Mouse (Mus musculus) limb, embryonic 13.5 days (tissue): Measurements from ENCODE around the gene Usp36. TPM values are rescaled to one million over a fixed set of nuclear protein-coding genes. Genes with fewer than 3 reads are reported as not detected.

ENCODE experiments used
- ATAC-seq: fragments of 200-750 bp; cut with Nextera tagmentation; 2 replicates; pipeline ENCODE4 v1.8.0; 2017; ENCODE audit warnings: low read depth, moderate number of reproducible peaks, moderate TSS enrichment; ENCODE audit not compliant: low FRiP score
- H3K27ac ChIP-seq: fragments of 300-500 bp; sonication (generic); 2 replicates; pipeline ENCODE4 v1.5.1; 2015; ENCODE audit warnings: inconsistent platforms, mild to moderate bottlenecking, moderate library complexity
- H3K27me3 ChIP-seq: fragments of 300-500 bp; sonication (generic); 2 replicates; pipeline ENCODE4 v1.6.1; 2015; ENCODE audit warnings: mild to moderate bottlenecking, inconsistent platforms
- H3K36me3 ChIP-seq: fragments of 300-500 bp; sonication (generic); 2 replicates; pipeline ENCODE4 v1.6.1; 2015; ENCODE audit warnings: inconsistent platforms, mild to moderate bottlenecking, moderate library complexity
- H3K4me1 ChIP-seq: fragments of 300-500 bp; sonication (generic); 2 replicates; pipeline ENCODE4 v1.6.1; 2015; ENCODE audit warnings: inconsistent platforms
- H3K4me2 ChIP-seq: fragments of 300-500 bp; sonication (generic); replicated peaks from 2 replicates; pipeline ENCODE4 v1.6.1; 2015; ENCODE audit warnings: inconsistent platforms, mild to moderate bottlenecking, moderate library complexity
- H3K4me3 ChIP-seq: fragments of 300-500 bp; sonication (generic); 2 replicates; pipeline ENCODE4 v1.5.1; 2015; ENCODE audit warnings: moderate library complexity, mild to moderate bottlenecking, inconsistent platforms
- H3K9ac ChIP-seq: fragments of 300-500 bp; sonication (generic); 2 replicates; pipeline ENCODE4 v1.6.1; 2015; ENCODE audit warnings: mild to moderate bottlenecking, inconsistent platforms
- H3K9me3 ChIP-seq: fragments of 300-500 bp; sonication (generic); 2 replicates; pipeline ENCODE4 v1.6.1; 2016; ENCODE audit warnings: inconsistent platforms
- WGBS: fragments of 180-500 bp; shearing (Covaris S2); methylation state at CpG from one replicate; pipeline ENCODE4 v1.1.7; 2015; 5-methylcytosine and 5-hydroxymethylcytosine counted together
- polyA plus RNA-seq: library from polyadenylated mRNA; unstranded; fragments of >200 nt; fragmentation: Nextera tagmentation; extraction: Ambion mirVana; gene quantifications from 2 replicates; pipeline ENCODE4 v1.2.1, GENCODE M21; 2015

The Usp36 gene
- polyA plus RNA-seq, 1 experiment from 2014 or later, result 25.0 TPM

DNA sequence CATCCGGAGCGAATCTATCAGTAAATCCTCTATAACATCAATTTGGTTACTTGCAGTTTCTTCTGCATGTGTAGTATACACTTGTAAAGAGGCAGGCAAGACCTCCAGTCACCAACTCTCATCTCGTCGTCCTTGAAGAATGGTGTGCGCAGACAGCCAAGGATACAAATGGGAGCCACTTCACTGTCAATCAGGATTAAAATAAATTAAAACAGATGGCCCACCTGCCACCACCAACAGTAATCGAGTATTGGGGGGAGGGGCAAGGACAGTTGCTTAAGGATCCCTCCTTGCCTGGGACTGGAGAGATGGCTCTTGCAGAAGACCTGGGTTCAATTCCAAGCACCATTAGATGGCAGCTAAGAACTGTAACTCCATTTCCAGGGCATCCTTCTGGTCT is 2.6 kb upstream of the Usp36 start:
- 63% methylated on average over 6 of the region's 6 CpGs for WGBS
- Histone ChIP-seq H3K4me1 (peaks cover 19% of the 10 kb centered on the region), H3K4me2 (no peak overlapping the region), H3K27me3 (no peaks in the 10 kb centered on the region), H3K27ac (no peak overlapping the region), H3K4me3 (no peak overlapping the region), H3K9ac (no peak overlapping the region), H3K9me3 (no peaks in the 10 kb centered on the region), H3K36me3 (peaks cover 5% of the 10 kb centered on the region; the same call in 1 of the 2 replicates)
- ATAC-seq, result no peak

DNA sequence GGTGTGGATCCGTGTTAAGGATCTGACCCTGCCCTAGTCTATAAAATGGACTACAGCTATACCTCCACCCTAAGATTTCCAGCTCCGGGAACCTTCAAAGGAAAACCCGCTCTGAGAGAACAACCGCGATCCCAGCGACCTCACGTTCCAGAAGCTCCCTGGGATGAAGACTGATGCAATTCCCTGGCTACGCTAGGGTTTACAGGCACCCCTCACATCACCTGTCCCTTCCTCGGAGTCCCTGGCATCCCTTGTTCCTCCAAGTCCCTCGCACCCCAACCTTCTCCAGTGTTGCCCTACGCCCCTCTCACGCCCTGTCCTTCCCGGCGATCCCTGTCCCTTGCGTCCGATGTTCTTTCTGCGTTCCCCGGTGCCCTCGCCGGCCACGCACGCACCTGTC is 482 bp downstream of the Usp36 start:
- Histone ChIP-seq H3K27ac (peak overlapping the region; percentile 67; the same call in 1 of the 2 replicates), H3K36me3 (peaks cover 32% of the 10 kb centered on the region), H3K4me1 (peaks cover 19% of the 10 kb centered on the region), H3K9ac (peak overlapping the region; percentile 88), H3K27me3 (no peaks in the 10 kb centered on the region), H3K9me3 (no peaks in the 10 kb centered on the region), H3K4me3 (peak overlapping the region; percentile 93), H3K4me2 (peak overlapping the region; percentile 84)
- under 1% methylated on average over 22 of the region's 22 CpGs for WGBS
- ATAC-seq, result peak; percentile 5; the same call in 1 of the 2 replicates

DNA sequence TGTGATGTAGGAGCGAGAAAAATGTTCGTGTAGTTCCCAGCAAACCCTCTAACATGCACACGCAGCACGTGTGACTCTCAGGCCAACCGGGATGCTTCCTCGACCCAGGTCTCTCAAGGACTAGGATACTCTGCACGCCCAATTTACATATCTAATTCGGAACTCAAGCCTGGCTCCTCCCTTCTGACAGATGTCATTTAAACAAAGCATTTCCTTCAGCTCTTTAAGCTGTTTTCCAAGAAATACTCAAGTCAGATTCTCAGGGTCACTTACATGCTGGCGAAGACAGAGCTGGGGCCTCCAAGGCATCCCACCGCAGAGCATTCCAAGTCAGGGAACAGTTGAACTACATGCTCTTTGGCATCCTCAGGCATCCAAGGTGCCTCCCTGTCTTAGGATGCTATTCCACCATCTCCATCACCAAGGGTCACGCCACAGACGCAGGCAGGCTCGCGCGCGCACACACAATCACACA is 970 bp downstream of the Usp36 start:
- WGBS, result under 1% methylated on average over 16 of the region's 16 CpGs
- Histone ChIP-seq H3K4me3 (peak overlapping the region; percentile 93), H3K27ac (peak overlapping the region; percentile 67; the same call in 1 of the 2 replicates), H3K4me2 (peak overlapping the region; percentile 84), H3K27me3 (no peaks in the 10 kb centered on the region), H3K9me3 (no peaks in the 10 kb centered on the region), H3K36me3 (peaks cover 37% of the 10 kb centered on the region), H3K4me1 (peaks cover 19% of the 10 kb centered on the region), H3K9ac (peak overlapping the region; percentile 88)
- ATAC-seq, result no peak

DNA sequence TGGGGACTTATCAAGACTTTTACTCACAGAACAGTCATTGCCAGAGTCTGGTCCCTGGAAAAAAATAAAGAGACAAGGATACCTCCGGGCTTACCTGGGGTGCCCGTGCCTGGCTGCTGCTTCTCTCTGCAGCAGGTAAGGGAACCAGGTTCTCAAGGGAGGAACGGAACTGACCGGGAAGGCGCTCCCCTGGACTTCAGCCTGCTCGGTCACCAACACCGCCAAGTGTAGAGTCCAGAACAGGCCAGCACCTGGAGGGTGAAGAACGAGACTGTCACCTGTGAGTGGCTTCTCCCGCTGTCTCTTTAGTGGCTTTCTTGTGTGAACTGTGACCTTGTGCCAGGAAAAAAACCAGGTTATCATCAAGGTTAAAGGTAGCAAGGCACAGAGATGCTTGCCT is 2.5 kb downstream of the Usp36 start:
- Histone ChIP-seq H3K27ac (no peak overlapping the region), H3K4me2 (no peak overlapping the region), H3K4me1 (peaks cover 19% of the 10 kb centered on the region), H3K9ac (no peak overlapping the region; the same call in 1 of the 2 replicates), H3K27me3 (no peaks in the 10 kb centered on the region), H3K4me3 (no peak overlapping the region), H3K36me3 (peaks cover 52% of the 10 kb centered on the region), H3K9me3 (no peaks in the 10 kb centered on the region)
- ATAC-seq, result no peak
- 95% methylated on average over 9 of the region's 9 CpGs for WGBS

DNA sequence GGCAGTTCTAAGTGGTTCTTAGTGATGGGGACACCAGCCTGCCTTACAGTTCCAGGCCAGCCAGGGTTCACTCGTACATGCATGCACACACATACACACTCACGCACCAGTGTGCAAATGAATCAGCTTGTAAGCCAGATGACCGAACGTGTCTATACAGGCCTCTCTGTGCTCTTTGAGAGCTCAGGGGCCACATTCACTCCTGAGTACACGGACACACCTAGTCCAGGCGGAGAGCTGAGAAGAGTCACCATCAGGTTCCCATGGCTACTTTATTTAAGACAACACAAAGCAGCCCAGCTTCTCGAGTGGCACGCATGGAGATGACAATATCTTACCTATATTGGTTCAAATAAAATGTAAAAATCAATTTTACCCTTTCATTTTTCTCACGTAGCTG is 3.6 kb downstream of the Usp36 start:
- no peaks in the 10 kb centered on the region for H3K27me3 ChIP-seq
- H3K4me2 ChIP-seq, result no peak overlapping the region
- no peak for ATAC-seq
- no peak overlapping the region for H3K4me3 ChIP-seq
- no peaks in the 10 kb centered on the region for H3K9me3 ChIP-seq
- H3K27ac ChIP-seq, result no peak overlapping the region
- whole genome bisulfite sequencing, result 93% methylated on average over 9 of the region's 9 CpGs
- peaks cover 19% of the 10 kb centered on the region for H3K4me1 ChIP-seq
- H3K36me3 ChIP-seq, result peaks cover 63% of the 10 kb centered on the region
- H3K9ac ChIP-seq, result no peak overlapping the region

DNA sequence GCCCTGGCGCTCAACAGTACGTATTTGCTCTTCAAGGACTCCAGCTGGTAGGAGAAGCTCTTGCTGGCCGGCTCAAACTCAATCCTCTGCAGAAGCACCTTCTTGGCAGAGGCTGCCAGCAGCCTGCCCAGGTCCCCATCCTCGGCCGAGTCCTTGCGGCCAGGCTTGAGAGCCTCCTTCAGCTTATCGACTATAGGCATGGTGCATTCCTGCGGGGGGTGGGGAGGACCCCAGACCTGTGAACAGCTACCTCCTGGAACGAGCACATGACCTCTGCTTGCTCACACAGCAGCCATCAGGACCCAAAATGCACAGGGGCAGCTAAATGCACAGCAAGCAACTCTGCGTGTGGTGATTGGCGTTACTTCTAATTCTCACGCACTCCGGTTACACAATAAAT is 4.3 kb downstream of the Usp36 start:
- peaks cover 69% of the 10 kb centered on the region for H3K36me3 ChIP-seq
- peaks cover 13% of the 10 kb centered on the region for H3K4me1 ChIP-seq
- no peaks in the 10 kb centered on the region for H3K27me3 ChIP-seq
- H3K4me2 ChIP-seq, result no peak overlapping the region
- WGBS, result 92% methylated on average over 13 of the region's 13 CpGs
- no peak overlapping the region for H3K4me3 ChIP-seq
- H3K27ac ChIP-seq, result no peak overlapping the region
- H3K9ac ChIP-seq, result no peak overlapping the region
- ATAC-seq, result no peak
- no peaks in the 10 kb centered on the region for H3K9me3 ChIP-seq

DNA sequence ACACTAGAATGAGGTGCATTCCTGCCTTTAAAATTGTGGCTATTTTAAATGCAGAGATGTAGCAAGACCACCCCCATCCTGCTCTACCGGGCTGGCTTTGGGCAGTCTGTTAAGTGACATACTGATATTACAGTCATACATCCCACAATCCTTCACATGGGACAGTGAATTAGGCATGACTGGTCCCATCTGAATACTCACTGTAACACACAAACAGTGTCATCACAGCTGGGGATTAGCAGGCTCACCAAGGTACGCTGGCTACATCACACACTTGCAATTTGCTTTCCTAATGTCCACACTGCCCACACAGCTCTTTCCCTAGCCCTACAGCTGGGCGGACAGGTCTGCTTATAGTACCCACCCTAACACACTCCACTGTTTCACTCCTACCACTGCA is 9.8 kb downstream of the Usp36 start:
- peaks cover 99% of the 10 kb centered on the region for H3K36me3 ChIP-seq
- no peaks in the 10 kb centered on the region for H3K27me3 ChIP-seq
- H3K9ac ChIP-seq, result no peak overlapping the region
- H3K9me3 ChIP-seq, result no peaks in the 10 kb centered on the region
- no peak overlapping the region for H3K4me3 ChIP-seq
- H3K4me2 ChIP-seq, result no peak overlapping the region
- ATAC-seq, result no peak
- 93% methylated on average over 3 of the region's 3 CpGs for WGBS
- no peak overlapping the region for H3K27ac ChIP-seq
- H3K4me1 ChIP-seq, result no peaks in the 10 kb centered on the region

DNA sequence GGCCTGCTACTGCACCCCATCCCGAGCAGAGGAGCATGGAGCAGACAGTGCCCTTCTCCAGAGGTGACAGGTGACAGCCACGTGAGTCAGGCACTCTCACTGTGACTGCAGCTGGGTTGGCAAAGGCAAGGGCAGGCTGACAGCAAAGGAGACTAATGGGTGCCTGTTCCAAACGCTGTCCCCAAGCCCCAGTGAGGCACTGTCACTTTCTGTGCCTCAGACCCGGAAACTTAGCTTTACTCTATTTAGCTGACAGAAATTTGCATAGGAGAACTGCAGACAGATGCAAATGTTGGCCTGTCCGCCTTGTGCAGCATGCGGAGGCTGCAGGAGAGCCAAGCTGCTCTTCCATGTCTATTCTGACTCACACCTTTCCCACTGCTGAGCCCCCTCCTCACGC is 13.7 kb downstream of the Usp36 start:
- Histone ChIP-seq H3K27ac (no peak overlapping the region), H3K4me3 (no peak overlapping the region), H3K4me1 (no peaks in the 10 kb centered on the region), H3K36me3 (peaks cover 99% of the 10 kb centered on the region), H3K9me3 (no peaks in the 10 kb centered on the region), H3K9ac (no peak overlapping the region), H3K27me3 (no peaks in the 10 kb centered on the region), H3K4me2 (no peak overlapping the region)
- 86% methylated on average over 7 of the region's 7 CpGs for WGBS
- ATAC-seq, result no peak

DNA sequence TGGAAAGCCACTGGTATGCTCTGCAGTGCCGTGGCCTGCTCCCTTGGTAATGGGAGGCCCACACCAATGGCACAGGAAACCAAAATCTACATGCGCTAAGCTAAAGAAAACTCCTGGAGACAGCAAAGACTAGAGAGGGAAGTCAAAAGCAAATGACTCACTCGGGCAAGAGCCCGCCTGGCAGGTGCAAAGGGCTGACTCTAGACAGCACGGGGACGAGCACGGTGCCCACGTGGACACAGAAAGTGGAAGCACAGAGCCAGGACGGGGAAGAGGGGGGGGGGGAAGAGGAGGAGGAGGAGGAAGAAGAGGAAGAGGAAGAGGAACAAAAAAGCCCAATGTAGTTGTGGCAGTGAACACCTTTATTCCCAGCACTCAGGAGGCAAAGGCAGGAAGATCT is 15.0 kb downstream of the Usp36 start:
- no peak for ATAC-seq
- Histone ChIP-seq H3K27ac (no peak overlapping the region), H3K9me3 (no peaks in the 10 kb centered on the region), H3K27me3 (no peaks in the 10 kb centered on the region), H3K9ac (no peak overlapping the region), H3K4me2 (no peak overlapping the region), H3K36me3 (peaks cover 98% of the 10 kb centered on the region), H3K4me1 (no peaks in the 10 kb centered on the region), H3K4me3 (no peak overlapping the region)
- 93% methylated on average over 9 of the region's 9 CpGs for WGBS

DNA sequence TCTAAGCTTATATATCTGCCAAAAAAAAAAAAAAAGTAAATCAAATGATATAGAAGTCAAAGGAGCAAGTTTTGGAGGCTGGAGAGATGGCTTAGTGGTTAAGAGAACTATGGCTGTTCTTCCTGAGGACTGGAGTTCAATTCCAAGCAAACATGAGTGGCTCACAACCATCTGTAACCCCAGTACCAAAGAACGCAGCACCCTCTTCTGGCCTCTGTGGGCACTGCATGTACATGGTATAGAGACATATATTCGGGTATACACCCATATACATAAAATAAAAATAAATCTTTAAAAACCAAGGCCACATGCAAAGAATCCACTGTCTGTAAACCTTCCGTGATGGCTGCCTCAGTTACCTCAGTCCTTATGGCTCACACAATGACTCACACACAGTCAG is 20.2 kb downstream of the Usp36 start:
- peaks cover 98% of the 10 kb centered on the region for H3K36me3 ChIP-seq
- H3K27me3 ChIP-seq, result no peaks in the 10 kb centered on the region
- H3K9me3 ChIP-seq, result no peaks in the 10 kb centered on the region
- no peak overlapping the region for H3K4me2 ChIP-seq
- ATAC-seq, result no peak
- H3K4me3 ChIP-seq, result no peak overlapping the region
- H3K27ac ChIP-seq, result no peak overlapping the region
- WGBS, result 90% methylated on average over 3 of the region's 3 CpGs
- no peaks in the 10 kb centered on the region for H3K4me1 ChIP-seq
- H3K9ac ChIP-seq, result no peak overlapping the region

DNA sequence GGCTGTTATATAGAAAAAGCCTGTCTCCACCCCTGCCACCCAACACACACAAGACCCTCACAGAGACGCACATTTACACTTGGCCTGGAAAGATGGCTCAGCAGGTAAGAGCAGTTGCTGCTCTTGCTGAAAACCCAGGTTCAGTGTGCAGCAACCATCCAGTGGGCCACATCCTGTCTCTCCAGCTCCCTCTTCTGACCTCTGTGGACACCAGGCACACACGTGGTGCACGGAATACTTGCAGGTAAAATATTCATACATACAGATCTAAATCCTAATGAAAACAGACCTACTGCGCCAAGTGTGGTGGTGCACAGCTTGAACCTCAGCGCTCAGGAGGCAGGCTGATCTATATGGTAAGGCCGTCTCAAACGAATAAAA is 23.4 kb downstream of the Usp36 start:
- Histone ChIP-seq H3K4me1 (no peaks in the 10 kb centered on the region), H3K27ac (no peak overlapping the region), H3K27me3 (no peaks in the 10 kb centered on the region), H3K9ac (no peak overlapping the region), H3K4me3 (no peak overlapping the region), H3K4me2 (no peak overlapping the region), H3K36me3 (peaks cover 98% of the 10 kb centered on the region), H3K9me3 (no peaks in the 10 kb centered on the region)
- no peak for ATAC-seq
- 88% methylated on average over 7 of the region's 7 CpGs for whole genome bisulfite sequencing

DNA sequence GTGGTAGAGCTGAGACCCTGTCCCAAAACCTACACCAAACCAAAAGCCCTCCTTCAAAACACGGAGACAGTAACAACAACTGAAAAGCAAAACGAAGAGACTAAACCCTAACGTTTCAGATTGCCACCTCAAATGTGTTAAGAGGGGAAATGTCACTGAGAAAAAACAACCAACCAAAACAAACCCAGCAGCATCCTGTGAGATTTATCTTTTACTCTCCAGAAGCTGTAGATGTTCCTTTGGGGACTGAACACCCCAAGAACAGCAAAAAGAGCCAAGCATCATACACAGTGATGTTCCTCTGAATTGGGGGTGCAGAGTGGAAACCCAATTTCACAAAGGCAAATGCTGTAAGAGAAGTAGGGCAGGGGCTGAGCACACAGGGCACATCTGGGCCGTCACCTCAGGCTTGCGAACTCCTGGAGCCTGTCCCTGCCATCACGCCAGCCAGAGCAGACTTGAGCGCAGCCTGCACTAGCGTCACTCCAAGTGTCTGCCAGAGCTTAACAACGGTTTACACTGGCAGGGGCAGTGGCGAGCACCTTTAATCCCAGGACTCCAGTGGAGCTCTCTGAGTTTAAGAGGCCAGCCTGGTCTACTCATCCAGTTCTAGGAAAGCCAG is 23.9 kb downstream of the Usp36 start:
- peaks cover 98% of the 10 kb centered on the region for H3K36me3 ChIP-seq
- 91% methylated on average over 10 of the region's 10 CpGs for WGBS
- H3K9me3 ChIP-seq, result no peaks in the 10 kb centered on the region
- H3K9ac ChIP-seq, result no peak overlapping the region
- ATAC-seq, result no peak
- no peak overlapping the region for H3K27ac ChIP-seq
- no peak overlapping the region for H3K4me2 ChIP-seq
- no peaks in the 10 kb centered on the region for H3K27me3 ChIP-seq
- H3K4me3 ChIP-seq, result no peak overlapping the region
- no peaks in the 10 kb centered on the region for H3K4me1 ChIP-seq

DNA sequence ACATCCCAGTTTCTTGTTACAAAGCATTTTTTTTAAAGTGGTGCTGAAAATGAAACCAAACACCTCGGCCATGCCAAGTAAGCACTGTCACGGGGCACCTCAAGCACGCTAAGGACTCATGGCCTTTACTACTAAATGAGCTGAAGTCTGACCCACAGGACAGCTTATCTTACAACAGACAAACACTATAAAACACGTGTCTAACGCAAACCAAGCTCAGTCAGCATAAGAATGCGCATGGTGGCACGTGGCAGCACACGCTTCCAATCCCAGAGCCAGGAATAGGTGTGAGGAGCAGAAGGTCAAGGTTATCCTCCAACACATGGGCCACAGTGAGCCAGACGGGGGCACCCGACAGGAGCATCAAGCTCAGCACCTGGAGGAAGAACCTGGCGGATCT is 24.4 kb downstream of the Usp36 start:
- WGBS, result 77% methylated on average over 11 of the region's 11 CpGs
- H3K36me3 ChIP-seq, result peaks cover 99% of the 10 kb centered on the region
- H3K9ac ChIP-seq, result no peak overlapping the region
- H3K4me2 ChIP-seq, result no peak overlapping the region
- H3K4me1 ChIP-seq, result no peaks in the 10 kb centered on the region
- H3K27ac ChIP-seq, result no peak overlapping the region
- H3K4me3 ChIP-seq, result no peak overlapping the region
- H3K27me3 ChIP-seq, result no peaks in the 10 kb centered on the region
- ATAC-seq, result no peak
- H3K9me3 ChIP-seq, result no peaks in the 10 kb centered on the region
